Mouse (Mus musculus) midbrain, embryonic 11.5 days (tissue): ENCODE results near the gene Igfbp6. TPM values are rescaled to one million over a fixed set of nuclear protein-coding genes. Genes with fewer than 3 reads are reported as not detected.

Source experiments
- ATAC-seq: fragments of 200-750 bp; cut with Nextera tagmentation; 2 replicates; pipeline ENCODE4 v1.8.0; 2017; ENCODE audit warnings: moderate TSS enrichment, moderate library complexity; ENCODE audit not compliant: low FRiP score
- DNase-seq: peaks from one replicate; pipeline ENCODE4 v3.0.0; 2015; ENCODE audit warnings: low spot score; ENCODE audit errors: missing footprints
- H3K27ac ChIP-seq: fragments of 300-500 bp; sonication (generic); 2 replicates; pipeline ENCODE4 v1.5.1; 2014; ENCODE audit warnings: low read depth, low read length
- H3K27me3 ChIP-seq: fragments of 300-500 bp; sonication (generic); 2 replicates; pipeline ENCODE4 v1.6.1; 2014; ENCODE audit warnings: mild to moderate bottlenecking, low read length, moderate library complexity, mixed read lengths; ENCODE audit not compliant: control insufficient read depth, insufficient read depth
- H3K36me3 ChIP-seq: fragments of 300-500 bp; sonication (generic); 2 replicates; pipeline ENCODE4 v1.6.1; 2014; ENCODE audit warnings: mild to moderate bottlenecking, low read length, moderate library complexity, mixed read lengths; ENCODE audit not compliant: control insufficient read depth, insufficient read depth
- H3K4me1 ChIP-seq: fragments of 300-500 bp; sonication (generic); 2 replicates; pipeline ENCODE4 v1.6.1; 2014; ENCODE audit warnings: low read length; ENCODE audit not compliant: control insufficient read depth, insufficient read depth
- H3K4me2 ChIP-seq: fragments of 300-500 bp; sonication (generic); 2 replicates; pipeline ENCODE4 v1.6.1; 2014; ENCODE audit warnings: mild to moderate bottlenecking, moderate library complexity
- H3K4me3 ChIP-seq: fragments of 300-500 bp; sonication (generic); 2 replicates; pipeline ENCODE4 v1.5.1; 2014; ENCODE audit warnings: low read depth, low read length
- H3K9ac ChIP-seq: fragments of 300-500 bp; sonication (generic); 2 replicates; pipeline ENCODE4 v1.6.1; 2014; ENCODE audit warnings: low read length
- H3K9me3 ChIP-seq: fragments of 300-500 bp; sonication (generic); 2 replicates; pipeline ENCODE4 v1.6.1; 2016; ENCODE audit warnings: low read length; ENCODE audit not compliant: control insufficient read depth
- WGBS: fragments of 180-500 bp; shearing (Covaris S2); extraction: QIAGEN DNeasy Blood & Tissue Kit; methylation state at CpG from one replicate; pipeline ENCODE4 v1.1.7; 2014; 5-methylcytosine and 5-hydroxymethylcytosine counted together
- polyA plus RNA-seq: library from polyadenylated mRNA; unstranded; fragments of >200 nt; fragmentation: Nextera tagmentation; extraction: Ambion mirVana; gene quantifications from 2 replicates; pipeline ENCODE4 v1.2.1, GENCODE M21; 2014

Gene Igfbp6
- polyA plus RNA-seq, 1 experiment from 2014 or later = 0.40 TPM

- Histone ChIP-seq H3K9ac (no peak overlapping the region), H3K4me1 (no peaks in the 10 kb centered on the region), H3K36me3 (0 out of 2 replicates have a peak, but pooled peaks cover 3% of the 10 kb centered on the region), H3K9me3 (no peaks in the 10 kb centered on the region), H3K27ac (no peak overlapping the region), H3K4me3 (no peak overlapping the region), H3K27me3 (no peaks in the 10 kb centered on the region), H3K4me2 (no peak overlapping the region)
- DNase-seq (no peak), ATAC-seq (no peak)
- WGBS = 84% methylated on average over 7 of the region's 7 CpGs
Observed at GRCm38 (mm10) chr15:102114651-102115260, 29.4 kb upstream of the Igfbp6 start.

- H3K36me3 ChIP-seq = 0 out of 2 replicates have a peak, but pooled peaks cover 3% of the 10 kb centered on the region
- H3K4me3 ChIP-seq = no peak overlapping the region
- 67% methylated on average over 9 of the region's 9 CpGs for WGBS
Observed at GRCm38 (mm10) chr15:102115731-102116231, 28.4 kb upstream of the Igfbp6 start.

GRCm38 (mm10) chr15:102116753-102117415, 27.3 kb upstream of the Igfbp6 start:
- WGBS = 84% methylated on average over 11 of the region's 11 CpGs
- Histone ChIP-seq H3K4me3 (no peak overlapping the region), H3K27me3 (no peaks in the 10 kb centered on the region), H3K27ac (no peak overlapping the region), H3K9ac (no peak overlapping the region), H3K4me2 (no peak overlapping the region), H3K4me1 (no peaks in the 10 kb centered on the region), H3K9me3 (no peaks in the 10 kb centered on the region), H3K36me3 (0 out of 2 replicates have a peak, but pooled peaks cover 3% of the 10 kb centered on the region)
- ATAC-seq = no peak
- DNase-seq = no peak

More at GRCm38 (mm10) chr15:102115731-102116231, 28.4 kb upstream of the Igfbp6 start:
- no peaks in the 10 kb centered on the region for H3K4me1 ChIP-seq
- H3K27ac ChIP-seq = no peak overlapping the region
- ATAC-seq (no peak), DNase-seq (no peak)
- H3K4me2 ChIP-seq = no peak overlapping the region
- no peaks in the 10 kb centered on the region for H3K27me3 ChIP-seq
- no peak overlapping the region for H3K9ac ChIP-seq
- H3K9me3 ChIP-seq = no peaks in the 10 kb centered on the region

GRCm38 (mm10) chr15:102117461-102118443, 26.4 kb upstream of the Igfbp6 start:
- Histone ChIP-seq H3K4me1 (no peaks in the 10 kb centered on the region), H3K9ac (no peak overlapping the region), H3K9me3 (no peaks in the 10 kb centered on the region), H3K36me3 (peaks cover 3% of the 10 kb centered on the region; the same call in 1 of the 2 replicates), H3K4me3 (no peak overlapping the region), H3K27me3 (no peaks in the 10 kb centered on the region), H3K27ac (no peak overlapping the region), H3K4me2 (no peak overlapping the region)
- DNase-seq = no peak
- no peak for ATAC-seq
- 77% methylated on average over 19 of the region's 19 CpGs for WGBS

GRCm38 (mm10) chr15:102118591-102118990, 25.6 kb upstream of the Igfbp6 start:
- Histone ChIP-seq H3K36me3 (peaks cover 3% of the 10 kb centered on the region; the same call in 1 of the 2 replicates), H3K27ac (no peak overlapping the region), H3K9me3 (no peaks in the 10 kb centered on the region), H3K4me3 (no peak overlapping the region), H3K4me1 (no peaks in the 10 kb centered on the region), H3K9ac (no peak overlapping the region), H3K4me2 (no peak overlapping the region), H3K27me3 (no peaks in the 10 kb centered on the region)
- WGBS = 83% methylated on average over 4 of the region's 4 CpGs
- ATAC-seq = no peak
- no peak for DNase-seq

- Histone ChIP-seq H3K27me3 (no peaks in the 10 kb centered on the region), H3K36me3 (peaks cover 3% of the 10 kb centered on the region; the same call in 1 of the 2 replicates), H3K4me2 (no peak overlapping the region), H3K4me3 (no peak overlapping the region), H3K9me3 (no peaks in the 10 kb centered on the region), H3K27ac (no peak overlapping the region), H3K9ac (no peak overlapping the region), H3K4me1 (no peaks in the 10 kb centered on the region)
- ATAC-seq (no peak), DNase-seq (no peak)
- WGBS = 76% methylated on average over 8 of the region's 8 CpGs
Observed at GRCm38 (mm10) chr15:102119121-102119830, 24.9 kb upstream of the Igfbp6 start.

GRCm38 (mm10) chr15:102119831-102120170, 24.4 kb upstream of the Igfbp6 start:
- ATAC-seq (no peak), DNase-seq (no peak)
- H3K9ac ChIP-seq = no peak overlapping the region
- H3K27ac ChIP-seq = no peak overlapping the region
- no peak overlapping the region for H3K4me3 ChIP-seq
- H3K9me3 ChIP-seq = no peaks in the 10 kb centered on the region
- H3K27me3 ChIP-seq = no peaks in the 10 kb centered on the region
- no peak overlapping the region for H3K4me2 ChIP-seq
- 76% methylated on average over 2 of the region's 2 CpGs for WGBS
- H3K36me3 ChIP-seq = peaks cover 3% of the 10 kb centered on the region; the same call in 1 of the 2 replicates
- no peaks in the 10 kb centered on the region for H3K4me1 ChIP-seq

GRCm38 (mm10) chr15:102120530-102120929, 23.6 kb upstream of the Igfbp6 start:
- Histone ChIP-seq H3K36me3 (peaks cover 3% of the 10 kb centered on the region; the same call in 1 of the 2 replicates), H3K4me3 (no peak overlapping the region), H3K27me3 (no peaks in the 10 kb centered on the region), H3K9ac (no peak overlapping the region), H3K9me3 (no peaks in the 10 kb centered on the region), H3K4me2 (no peak overlapping the region), H3K4me1 (no peaks in the 10 kb centered on the region), H3K27ac (no peak overlapping the region)
- DNase-seq = no peak
- ATAC-seq = no peak
- 86% methylated on average over 5 of the region's 5 CpGs for WGBS
